Mouse (Mus musculus) cortical plate, adult 2 months (tissue): ENCODE data around the gene Trmt10c.

Experiments used
- CTCF ChIP-seq: fragments of 200-500 bp; IDR thresholded peaks from 2 replicates; pipeline ENCODE4 v1.5.1; 2011; ENCODE audit warnings: mild to moderate bottlenecking, control low read depth, low read length; ENCODE audit not compliant: insufficient read depth; ENCODE audit errors: extremely low read depth
- POLR2A ChIP-seq: fragments of 200-500 bp; IDR thresholded peaks from 2 replicates; pipeline ENCODE4 v1.6.1; 2011; ENCODE audit warnings: mild to moderate bottlenecking, low read length, control low read depth; ENCODE audit not compliant: insufficient read depth; ENCODE audit errors: extremely low read depth

GRCm38 (mm10) chr16:56012789-56013743 is 24.6 kb downstream of the Trmt10c start:
- TF ChIP-seq POLR2A (no peak), CTCF (no peak)
